Mouse (Mus musculus) heart, embryonic 15.5 days (tissue): ENCODE data around the gene Zmym6. TPM values are rescaled to one million over a fixed set of nuclear protein-coding genes. Genes with fewer than 3 reads are reported as not detected.

Experiments
- ATAC-seq: fragments of 200-750 bp; cut with Nextera tagmentation; replicated peaks from 2 replicates; pipeline ENCODE4 v1.8.0; 2017; ENCODE audit warnings: low read depth, moderate TSS enrichment; ENCODE audit not compliant: insufficient number of reproducible peaks, insufficient read depth, low FRiP score
- H3K27ac ChIP-seq: fragments of 300-500 bp; sonication (generic); 2 replicates; pipeline ENCODE4 v1.5.1; 2015; ENCODE audit warnings: mild to moderate bottlenecking, inconsistent platforms
- H3K27me3 ChIP-seq: fragments of 300-500 bp; sonication (generic); 2 replicates; pipeline ENCODE4 v1.6.1; 2015; ENCODE audit warnings: inconsistent platforms
- H3K36me3 ChIP-seq: fragments of 300-500 bp; sonication (generic); 2 replicates; pipeline ENCODE4 v1.6.1; 2015; ENCODE audit warnings: mild to moderate bottlenecking, inconsistent platforms
- H3K4me1 ChIP-seq: fragments of 300-500 bp; sonication (generic); replicated peaks from 2 replicates; pipeline ENCODE4 v1.6.1; 2015; ENCODE audit warnings: inconsistent platforms
- H3K4me2 ChIP-seq: fragments of 300-500 bp; sonication (generic); 2 replicates; pipeline ENCODE4 v1.6.1; 2015; ENCODE audit warnings: inconsistent platforms, mild to moderate bottlenecking, moderate library complexity
- H3K4me3 ChIP-seq: fragments of 300-500 bp; sonication (generic); 2 replicates; pipeline ENCODE4 v1.5.1; 2015; ENCODE audit warnings: mild to moderate bottlenecking, inconsistent platforms
- H3K9ac ChIP-seq: fragments of 300-500 bp; sonication (generic); 2 replicates; pipeline ENCODE4 v1.6.1; 2015; ENCODE audit warnings: mild to moderate bottlenecking, inconsistent platforms
- H3K9me3 ChIP-seq: fragments of 300-500 bp; sonication (generic); replicated peaks from 2 replicates; pipeline ENCODE4 v1.6.1; 2016; ENCODE audit warnings: inconsistent platforms
- WGBS: fragments of 180-500 bp; shearing (Covaris S2); methylation state at CpG from one replicate; pipeline ENCODE4 v1.1.7; 2015; ENCODE audit warnings: mixed read lengths; 5-methylcytosine and 5-hydroxymethylcytosine counted together
- polyA plus RNA-seq: library from polyadenylated mRNA; unstranded; fragments of >200 nt; fragmentation: Nextera tagmentation; extraction: Ambion mirVana; gene quantifications from 2 replicates; pipeline ENCODE4 v1.2.1, GENCODE M21; 2015

Zmym6 gene
- 11.2 and 12.9 TPM in 2 replicates for polyA plus RNA-seq

GRCm38 (mm10) chr4:127076875-127077548 lies at the start of gene Zmym6:
TSS of gene Zmym6 (plus strand) at chr4:127077383.
- Histone ChIP-seq H3K4me3 (peak within 1 kb of the TSS; percentile 62), H3K27me3 (no peaks in the 10 kb centered on the region), H3K4me1 (peaks cover 8% of the 10 kb centered on the region), H3K36me3 (no peaks in the 10 kb centered on the region), H3K27ac (peak within 1 kb of the TSS; percentile 80), H3K9ac (peak within 1 kb of the TSS; percentile 52), H3K4me2 (peak within 1 kb of the TSS; percentile 68), H3K9me3 (no peaks in the 10 kb centered on the region)
- under 1% methylated on average over 46 of the region's 46 CpGs for WGBS
- peak; percentile 96 for ATAC-seq

DNA sequence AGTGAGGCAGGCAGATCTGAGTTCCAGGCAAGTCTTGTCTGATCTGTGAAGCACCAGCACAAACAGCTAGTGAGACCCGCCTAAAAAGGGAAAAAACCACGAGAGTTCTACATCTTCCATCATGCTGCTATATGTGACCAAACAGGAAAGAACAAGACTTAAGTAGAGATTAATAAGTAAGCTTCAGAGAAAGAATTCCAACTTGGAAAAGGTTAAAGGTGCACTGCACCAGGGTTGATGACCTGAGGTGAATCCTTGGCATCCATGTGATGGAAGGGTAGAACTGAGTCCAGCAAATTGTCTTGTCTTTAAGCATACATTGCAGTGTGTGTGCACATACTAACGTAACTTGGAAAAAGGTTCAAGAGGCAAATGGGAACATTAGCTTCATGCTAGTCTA lies 40.0 kb upstream of the Zmym6 start:
- Histone ChIP-seq H3K4me3 (no peak overlapping the region), H3K4me2 (no peak overlapping the region), H3K9me3 (no peaks in the 10 kb centered on the region), H3K4me1 (no peaks in the 10 kb centered on the region; the same call in 1 of the 2 replicates), H3K27me3 (no peaks in the 10 kb centered on the region), H3K36me3 (peaks cover 69% of the 10 kb centered on the region), H3K9ac (no peak overlapping the region), H3K27ac (no peak overlapping the region)
- no peak for ATAC-seq
- 89% methylated on average over 3 of the region's 3 CpGs for WGBS

- no peaks in the 10 kb centered on the region for H3K27me3 ChIP-seq
- 80% methylated on average over 8 of the region's 8 CpGs for WGBS
- no peak for ATAC-seq
- no peak overlapping the region for H3K27ac ChIP-seq
- H3K36me3 ChIP-seq, result peaks cover 60% of the 10 kb centered on the region
- no peak overlapping the region for H3K9ac ChIP-seq
- no peak overlapping the region for H3K4me2 ChIP-seq
- H3K9me3 ChIP-seq, result no peaks in the 10 kb centered on the region
- no peak overlapping the region for H3K4me3 ChIP-seq
- no peaks in the 10 kb centered on the region; the same call in 1 of the 2 replicates for H3K4me1 ChIP-seq
Measured at GRCm38 (mm10) chr4:127037908-127038827, 39.0 kb upstream of the Zmym6 start.

- H3K9ac ChIP-seq, result no peak overlapping the region
- no peaks in the 10 kb centered on the region for H3K9me3 ChIP-seq
- no peak for ATAC-seq
- no peak overlapping the region for H3K4me3 ChIP-seq
- no peak overlapping the region for H3K27ac ChIP-seq
- 89% methylated on average over 3 of the region's 3 CpGs for WGBS
- peaks cover 53% of the 10 kb centered on the region for H3K36me3 ChIP-seq
- H3K4me1 ChIP-seq, result no peaks in the 10 kb centered on the region; the same call in 1 of the 2 replicates
- no peak overlapping the region for H3K4me2 ChIP-seq
- H3K27me3 ChIP-seq, result no peaks in the 10 kb centered on the region
Measured at GRCm38 (mm10) chr4:127038828-127039349, 38.3 kb upstream of the Zmym6 start.

GRCm38 (mm10) chr4:127039871-127040483 lies 37.2 kb upstream of the Zmym6 start:
- Histone ChIP-seq H3K27ac (no peak overlapping the region), H3K4me2 (no peak overlapping the region), H3K4me1 (no peaks in the 10 kb centered on the region), H3K4me3 (no peak overlapping the region), H3K9me3 (no peaks in the 10 kb centered on the region), H3K9ac (no peak overlapping the region), H3K27me3 (no peaks in the 10 kb centered on the region), H3K36me3 (peaks cover 43% of the 10 kb centered on the region)
- WGBS, result 72% methylated on average over 3 of the region's 3 CpGs
- ATAC-seq, result no peak

- Histone ChIP-seq H3K4me2 (no peak overlapping the region), H3K27ac (no peak overlapping the region), H3K27me3 (no peaks in the 10 kb centered on the region), H3K9ac (no peak overlapping the region), H3K4me1 (no peaks in the 10 kb centered on the region), H3K9me3 (no peaks in the 10 kb centered on the region), H3K4me3 (no peak overlapping the region), H3K36me3 (peaks cover 23% of the 10 kb centered on the region)
- ATAC-seq, result no peak
- whole genome bisulfite sequencing, result 85% methylated on average over 4 of the region's 4 CpGs
Measured at GRCm38 (mm10) chr4:127043540-127043939, 33.6 kb upstream of the Zmym6 start.

GRCm38 (mm10) chr4:127051121-127051520 lies 26.1 kb upstream of the Zmym6 start:
- Histone ChIP-seq H3K27me3 (no peaks in the 10 kb centered on the region), H3K9me3 (no peaks in the 10 kb centered on the region), H3K27ac (no peak overlapping the region), H3K4me3 (no peak overlapping the region), H3K36me3 (peaks cover 26% of the 10 kb centered on the region), H3K4me1 (no peaks in the 10 kb centered on the region), H3K9ac (no peak overlapping the region), H3K4me2 (no peak overlapping the region)
- ATAC-seq, result no peak
- 83% methylated on average over 8 of the region's 8 CpGs for WGBS

DNA sequence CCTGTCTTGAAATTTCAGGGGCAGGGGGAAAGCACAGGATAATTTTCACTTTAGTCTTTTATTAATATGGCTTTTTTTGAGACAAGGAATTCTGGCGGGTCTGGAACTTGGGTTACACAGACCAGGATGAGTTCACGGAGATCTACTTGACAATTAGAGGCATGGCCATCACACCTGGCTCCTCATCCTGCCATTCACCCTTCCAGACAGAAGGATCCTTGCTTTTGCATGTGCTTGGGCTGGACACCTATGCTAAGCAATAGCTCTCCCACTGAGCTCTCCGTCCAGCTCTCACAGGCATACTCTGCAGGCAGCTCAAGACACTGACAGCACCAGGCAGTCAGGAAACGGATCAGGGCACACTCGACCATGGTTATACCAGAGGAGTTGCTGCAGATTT lies 24.1 kb upstream of the Zmym6 start:
- H3K9me3 ChIP-seq, result no peaks in the 10 kb centered on the region
- no peaks in the 10 kb centered on the region for H3K4me1 ChIP-seq
- 91% methylated on average over 5 of the region's 5 CpGs for WGBS
- no peak for ATAC-seq
- H3K9ac ChIP-seq, result no peak overlapping the region
- H3K4me2 ChIP-seq, result no peak overlapping the region
- peaks cover 29% of the 10 kb centered on the region for H3K36me3 ChIP-seq
- H3K4me3 ChIP-seq, result no peak overlapping the region
- no peak overlapping the region for H3K27ac ChIP-seq
- no peaks in the 10 kb centered on the region for H3K27me3 ChIP-seq

- Histone ChIP-seq H3K27ac (no peak overlapping the region), H3K4me2 (no peak overlapping the region), H3K27me3 (no peaks in the 10 kb centered on the region), H3K9me3 (no peaks in the 10 kb centered on the region), H3K9ac (no peak overlapping the region), H3K36me3 (peaks cover 20% of the 10 kb centered on the region), H3K4me3 (no peak overlapping the region), H3K4me1 (no peaks in the 10 kb centered on the region)
- no peak for ATAC-seq
- WGBS, result 86% methylated on average over 7 of the region's 7 CpGs
Measured at GRCm38 (mm10) chr4:127054522-127055198, 22.5 kb upstream of the Zmym6 start.

DNA sequence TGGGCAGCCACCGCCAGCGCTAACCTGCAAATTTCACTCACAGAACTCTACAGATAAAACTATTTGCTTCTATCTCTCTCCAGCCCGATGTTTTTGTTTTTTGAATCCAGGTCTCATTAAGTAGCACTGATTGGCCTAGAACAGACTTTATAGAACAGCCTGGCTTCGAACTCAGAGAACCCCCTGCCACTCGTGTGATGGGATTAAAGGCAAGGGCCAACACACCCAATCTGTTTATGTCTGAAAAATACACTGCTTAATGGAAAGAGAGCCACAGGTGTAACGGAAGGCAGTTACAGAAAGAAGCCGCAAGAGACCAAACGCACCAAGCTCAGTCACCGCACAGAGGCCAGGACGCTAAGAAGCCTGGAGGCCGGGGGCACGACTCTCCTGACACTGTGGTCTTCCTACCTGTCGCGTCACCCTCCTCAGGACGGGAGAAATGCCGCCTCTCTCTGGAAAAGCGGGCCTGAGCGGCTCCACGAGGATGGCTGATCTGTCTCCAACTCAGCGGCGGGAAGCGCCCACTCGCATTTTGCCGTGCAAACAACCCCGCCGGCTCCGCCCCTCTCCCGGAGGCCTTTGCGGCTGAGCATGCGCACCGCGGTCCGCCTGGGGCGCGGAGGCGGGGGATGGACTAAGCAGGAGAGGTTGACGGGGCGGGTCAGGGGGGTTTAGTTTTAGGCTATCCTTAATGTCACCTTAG lies 16.4 kb upstream of the Zmym6 start, which contains the start of gene Zmym1:
Zmym1 (minus strand) TSS at position 568 of the 706 bp plus-strand sequence.
- peak; percentile 89 for ATAC-seq
- H3K9ac ChIP-seq, result peak within 1 kb of the TSS; percentile 87
- peak within 1 kb of the TSS; percentile 80 for H3K4me2 ChIP-seq
- peak within 1 kb of the TSS; percentile 62 for H3K27ac ChIP-seq
- no peaks in the 10 kb centered on the region for H3K9me3 ChIP-seq
- peaks cover 6% of the 10 kb centered on the region; the same call in 1 of the 2 replicates for H3K4me1 ChIP-seq
- H3K36me3 ChIP-seq, result peaks cover 16% of the 10 kb centered on the region
- WGBS, result under 1% methylated on average over 38 of the region's 38 CpGs
- no peaks in the 10 kb centered on the region for H3K27me3 ChIP-seq
- H3K4me3 ChIP-seq, result peak within 1 kb of the TSS; percentile 96
